Mouse (Mus musculus) cerebellum, adult 11-12 months (tissue): ENCODE data around the gene Ppp2r5d.

Experiments
- DNase-seq: peaks from one replicate; pipeline ENCODE4 v3.0.0; 2022

Gene Ppp2r5d

GRCm38 (mm10) chr17:46704887-46705835 is at the start of gene Ppp2r5d:
Ppp2r5d (minus strand) TSS chr17:46705111.
- peak; percentile 98 for DNase-seq

- peak; percentile 99 for DNase-seq
Observed at GRCm38 (mm10) chr17:46751794-46752556, 47.1 kb upstream of the Ppp2r5d start, which contains the start of gene Cnpy3. Cnpy3 (minus strand) TSS chr17:46752214.

- no peak for DNase-seq
Observed at GRCm38 (mm10) chr17:46751056-46751793, 46.3 kb upstream of the Ppp2r5d start.

GRCm38 (mm10) chr17:46750580-46750979 is 45.7 kb upstream of the Ppp2r5d start:
- no peak for DNase-seq

- no peak for DNase-seq
Observed at GRCm38 (mm10) chr17:46749282-46749681, 44.4 kb upstream of the Ppp2r5d start.

GRCm38 (mm10) chr17:46747806-46748205 is 42.9 kb upstream of the Ppp2r5d start:
- no peak for DNase-seq

GRCm38 (mm10) chr17:46747234-46747633 is 42.3 kb upstream of the Ppp2r5d start:
- no peak for DNase-seq

GRCm38 (mm10) chr17:46745506-46745905 is 40.6 kb upstream of the Ppp2r5d start:
- no peak for DNase-seq

- DNase-seq: no peak
Observed at GRCm38 (mm10) chr17:46742986-46743385, 38.1 kb upstream of the Ppp2r5d start.

- no peak for DNase-seq
Observed at GRCm38 (mm10) chr17:46741305-46741704, 36.4 kb upstream of the Ppp2r5d start.

GRCm38 (mm10) chr17:46736160-46736559 is 31.2 kb upstream of the Ppp2r5d start:
- DNase-seq: no peak

GRCm38 (mm10) chr17:46735287-46735686 is 30.4 kb upstream of the Ppp2r5d start:
- DNase-seq: no peak

GRCm38 (mm10) chr17:46734055-46734454 is 29.1 kb upstream of the Ppp2r5d start:
- DNase-seq: no peak

- DNase-seq: peak; percentile 91
Observed at GRCm38 (mm10) chr17:46728904-46729318, 24.0 kb upstream of the Ppp2r5d start, which contains the start of gene Gnmt. Gnmt (minus strand) TSS chr17:46729168.

- DNase-seq: no peak
Observed at GRCm38 (mm10) chr17:46728496-46728895, 23.6 kb upstream of the Ppp2r5d start.

- DNase-seq: no peak
Observed at GRCm38 (mm10) chr17:46728021-46728420, 23.1 kb upstream of the Ppp2r5d start.

GRCm38 (mm10) chr17:46727271-46727670 is 22.4 kb upstream of the Ppp2r5d start:
- no peak for DNase-seq

- peak; percentile 90 for DNase-seq
Observed at GRCm38 (mm10) chr17:46725731-46726645, 21.1 kb upstream of the Ppp2r5d start.

GRCm38 (mm10) chr17:46725273-46725672 is 20.4 kb upstream of the Ppp2r5d start:
- peak; percentile 65 for DNase-seq

GRCm38 (mm10) chr17:46724477-46725084 is 19.7 kb upstream of the Ppp2r5d start:
- peak; percentile 57 for DNase-seq

- no peak for DNase-seq
Observed at GRCm38 (mm10) chr17:46721077-46721476, 16.2 kb upstream of the Ppp2r5d start.
